Mouse (Mus musculus) limb, embryonic 14.5 days (tissue): ENCODE data around the gene Lrrc3. TPM values are rescaled to one million over a fixed set of nuclear protein-coding genes. Genes with fewer than 3 reads are reported as not detected.
A peak's percentile ranks its signal among the peaks of the same experiment; 100 is the strongest.

Experiments used
- ATAC-seq: fragments of 200-750 bp; cut with Nextera tagmentation; 2 replicates; pipeline ENCODE4 v1.8.0; 2017; ENCODE audit warnings: low read depth, moderate number of reproducible peaks, moderate TSS enrichment; ENCODE audit not compliant: low FRiP score
- DNase-seq: peaks from one replicate; pipeline ENCODE4 v3.0.0-alpha.2; 2015; ENCODE audit warnings: low spot score
- H3K27ac ChIP-seq: fragments of 300-500 bp; sonication (generic); replicated peaks from 2 replicates; pipeline ENCODE4 v1.5.1; 2014; ENCODE audit warnings: low read depth, mild to moderate bottlenecking, low read length, moderate library complexity, mixed read lengths
- H3K27me3 ChIP-seq: fragments of 300-500 bp; sonication (generic); 2 replicates; pipeline ENCODE4 v1.6.1; 2014; ENCODE audit warnings: low read length, mixed read lengths; ENCODE audit not compliant: control insufficient read depth, insufficient read depth
- H3K36me3 ChIP-seq: fragments of 300-500 bp; sonication (generic); 2 replicates; pipeline ENCODE4 v1.6.1; 2014; ENCODE audit warnings: mild to moderate bottlenecking, low read length, moderate library complexity, mixed read lengths; ENCODE audit not compliant: control insufficient read depth, insufficient read depth
- H3K4me1 ChIP-seq: fragments of 300-500 bp; sonication (generic); 2 replicates; pipeline ENCODE4 v1.6.1; 2014; ENCODE audit warnings: antibody characterized with exemption, low read length, mixed read lengths; ENCODE audit not compliant: control insufficient read depth, insufficient read depth
- H3K4me2 ChIP-seq: fragments of 300-500 bp; sonication (generic); replicated peaks from 2 replicates; pipeline ENCODE4 v1.6.1; 2014; ENCODE audit warnings: low read depth, mild to moderate bottlenecking, low read length, moderate library complexity; ENCODE audit not compliant: severe bottlenecking
- H3K4me3 ChIP-seq: fragments of 300-500 bp; sonication (generic); replicated peaks from 2 replicates; pipeline ENCODE4 v1.5.1; 2014; ENCODE audit warnings: low read length
- H3K9ac ChIP-seq: fragments of 300-500 bp; sonication (generic); 2 replicates; pipeline ENCODE4 v1.6.1; 2014; ENCODE audit warnings: mild to moderate bottlenecking, low read depth, low read length, moderate library complexity; ENCODE audit not compliant: severe bottlenecking
- H3K9me3 ChIP-seq: fragments of 300-500 bp; sonication (generic); 2 replicates; pipeline ENCODE4 v1.6.1; 2016; ENCODE audit warnings: low read length; ENCODE audit not compliant: control insufficient read depth
- POLR2A ChIP-seq: fragments of 200-500 bp; IDR thresholded peaks from 2 replicates; pipeline ENCODE4 v1.8.0; 2012; ENCODE audit warnings: inconsistent platforms, mild to moderate bottlenecking, moderate library complexity, borderline replicate concordance; ENCODE audit not compliant: insufficient read depth, insufficient read length; ENCODE audit errors: extremely low read depth
- WGBS: fragments of 180-500 bp; shearing (Covaris S2); extraction: QIAGEN DNeasy Blood & Tissue Kit; methylation state at CpG from one replicate; pipeline ENCODE4 v1.1.7; 2014; 5-methylcytosine and 5-hydroxymethylcytosine counted together
- polyA plus RNA-seq, 2 experiments: library from polyadenylated mRNA; depleted of rRNA in 1 of 2; stranded (reverse) in 1 of 2; unstranded in 1 of 2; fragments of >200 nt; fragmentation: Nextera tagmentation in 1 of 2; extraction: Ambion mirVana in 1 of 2; gene quantifications; 2 replicates each; pipeline versions ENCODE4 v1.2.1 to v1.2.3; 2012 to 2014

The Lrrc3 gene
- polyA plus RNA-seq, 2 experiments: 3.6 TPM

- H3K4me3 ChIP-seq: no peak overlapping the region
- no peaks in the 10 kb centered on the region for H3K27me3 ChIP-seq
- H3K9ac ChIP-seq: no peak overlapping the region
- no peak for TF ChIP-seq POLR2A
- 88% methylated on average over 7 of the region's 7 CpGs for WGBS
- DNase-seq: no peak
- no peaks in the 10 kb centered on the region for H3K36me3 ChIP-seq
- H3K4me2 ChIP-seq: no peak overlapping the region
- no peak for ATAC-seq
- H3K9me3 ChIP-seq: no peaks in the 10 kb centered on the region
- H3K27ac ChIP-seq: no peak overlapping the region
- H3K4me1 ChIP-seq: no peaks in the 10 kb centered on the region
These were observed 32.7 kb downstream of the Lrrc3 start for GRCm38 (mm10) chr10:77869651-77870050.

GRCm38 (mm10) chr10:77867546-77867945 lies 34.8 kb downstream of the Lrrc3 start:
- TF ChIP-seq POLR2A: no peak
- no peaks in the 10 kb centered on the region for H3K36me3 ChIP-seq
- no peak overlapping the region for H3K4me3 ChIP-seq
- DNase-seq (no peak), ATAC-seq (no peak)
- no peak overlapping the region for H3K27ac ChIP-seq
- H3K4me2 ChIP-seq: no peak overlapping the region
- 10% methylated on average over 1 of the region's 1 CpGs for WGBS
- H3K9ac ChIP-seq: no peak overlapping the region
- H3K4me1 ChIP-seq: no peaks in the 10 kb centered on the region
- H3K9me3 ChIP-seq: no peaks in the 10 kb centered on the region
- no peaks in the 10 kb centered on the region for H3K27me3 ChIP-seq

DNA sequence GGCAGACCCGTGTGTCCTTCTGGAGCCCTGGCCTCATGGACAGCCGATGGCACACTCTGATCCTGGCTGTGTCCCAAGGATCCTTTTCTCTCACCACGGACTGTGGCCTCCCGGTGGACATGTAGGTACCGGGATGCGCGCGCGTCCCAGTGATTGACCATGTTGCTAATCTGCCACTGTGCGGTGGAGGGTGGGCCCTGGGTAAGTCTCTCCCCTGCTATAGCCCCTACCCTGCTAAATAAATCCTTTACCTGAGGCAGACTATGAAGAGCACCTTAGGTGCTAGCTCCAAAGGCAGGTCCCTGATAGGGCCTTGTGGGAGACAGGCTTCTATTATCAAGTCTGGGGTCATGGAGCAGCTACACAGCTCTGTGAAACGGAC lies 37.6 kb downstream of the Lrrc3 start:
- Histone ChIP-seq H3K4me1 (no peaks in the 10 kb centered on the region), H3K27ac (no peak overlapping the region), H3K9me3 (no peaks in the 10 kb centered on the region), H3K27me3 (no peaks in the 10 kb centered on the region), H3K4me3 (peak overlapping the region; percentile 8; the same call in 1 of the 2 replicates), H3K36me3 (no peaks in the 10 kb centered on the region), H3K4me2 (peak overlapping the region; percentile 30; the same call in 1 of the 2 replicates), H3K9ac (no peak overlapping the region)
- DNase-seq: no peak
- WGBS: 35% methylated on average over 11 of the region's 11 CpGs
- no peak for TF ChIP-seq POLR2A
- no peak for ATAC-seq

DNA sequence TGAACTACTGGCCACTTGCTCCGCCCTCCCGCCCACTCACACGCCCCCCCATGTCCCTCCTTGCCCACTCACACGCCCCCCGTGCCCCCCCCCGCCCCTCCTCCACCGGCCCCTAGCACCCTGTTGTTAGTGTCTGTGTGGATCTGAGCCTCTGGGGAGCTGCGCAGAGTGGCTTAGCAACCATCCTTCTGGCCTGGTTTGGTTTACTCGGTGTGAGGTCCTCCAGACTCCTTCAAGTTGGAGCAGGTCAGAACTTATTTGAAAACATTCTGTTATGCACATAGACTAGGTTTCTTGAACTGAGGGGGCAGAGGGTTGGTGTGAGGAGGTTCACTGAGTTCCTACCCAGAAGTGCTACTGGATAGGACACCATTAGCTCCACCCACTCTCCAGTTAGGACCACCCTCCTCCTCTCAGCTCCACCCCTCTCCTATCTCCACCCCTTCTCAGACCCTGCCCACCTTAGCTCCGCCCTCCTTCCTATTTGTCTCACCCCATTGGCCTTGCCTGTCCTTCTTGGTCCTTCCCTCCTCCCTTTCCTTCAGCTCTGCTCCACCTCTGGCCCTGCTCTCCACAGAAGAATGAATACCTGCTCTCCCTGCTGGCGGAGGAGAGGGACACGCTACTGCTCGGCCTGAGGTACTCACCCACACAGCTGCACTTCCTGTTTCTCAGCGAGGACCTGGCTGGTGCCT lies 38.1 kb downstream of the Lrrc3 start:
- DNase-seq: peak; percentile 21

DNA sequence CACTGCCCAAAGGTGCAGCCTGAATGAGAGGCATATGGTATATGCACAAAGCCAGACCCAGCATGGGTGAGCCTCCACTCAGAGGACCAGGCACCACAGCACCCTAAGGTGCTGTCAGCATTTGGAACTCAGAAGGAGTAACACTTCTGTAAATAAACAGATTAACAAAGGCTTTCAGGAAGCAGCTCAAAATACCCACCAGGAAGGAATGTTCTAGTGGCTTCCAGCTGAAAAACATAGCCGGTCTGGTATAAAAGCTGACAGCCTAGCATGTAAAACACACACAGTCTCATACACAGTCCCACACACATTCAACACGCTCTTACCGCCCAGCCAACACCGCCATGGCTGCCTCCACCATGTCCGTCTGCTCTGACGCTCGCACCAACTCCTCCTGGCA lies 40.7 kb downstream of the Lrrc3 start, which contains the start of gene Gm3285:
Gene Gm3285 (plus strand): TSS at position 301 of the 400 bp plus-strand sequence.
- 50% methylated on average over 7 of the region's 7 CpGs for WGBS
- H3K4me1 ChIP-seq: no peaks in the 10 kb centered on the region
- no peaks in the 10 kb centered on the region for H3K9me3 ChIP-seq
- no peak within 1 kb of the TSS for H3K27ac ChIP-seq
- no peak within 1 kb of the TSS for H3K9ac ChIP-seq
- no peak within 1 kb of the TSS for H3K4me2 ChIP-seq
- DNase-seq (no peak), ATAC-seq (no peak)
- TF ChIP-seq POLR2A: no peak
- H3K36me3 ChIP-seq: no peaks in the 10 kb centered on the region
- no peaks in the 10 kb centered on the region for H3K27me3 ChIP-seq
- no peak within 1 kb of the TSS for H3K4me3 ChIP-seq

More for the DNA sequence above, 38.1 kb downstream of the Lrrc3 start:
- Histone ChIP-seq H3K4me3 (peak overlapping the region; percentile 8; the same call in 1 of the 2 replicates), H3K9ac (no peak overlapping the region), H3K27me3 (no peaks in the 10 kb centered on the region), H3K4me1 (no peaks in the 10 kb centered on the region), H3K9me3 (no peaks in the 10 kb centered on the region), H3K4me2 (peak overlapping the region; percentile 30; the same call in 1 of the 2 replicates), H3K36me3 (no peaks in the 10 kb centered on the region), H3K27ac (no peak overlapping the region)
- TF ChIP-seq POLR2A: no peak
- ATAC-seq: peak; percentile 65
- 26% methylated on average over 14 of the region's 14 CpGs for WGBS
